8 mouse cellular contexts compared by ENCODE assay signal in the genomic region with DNA sequence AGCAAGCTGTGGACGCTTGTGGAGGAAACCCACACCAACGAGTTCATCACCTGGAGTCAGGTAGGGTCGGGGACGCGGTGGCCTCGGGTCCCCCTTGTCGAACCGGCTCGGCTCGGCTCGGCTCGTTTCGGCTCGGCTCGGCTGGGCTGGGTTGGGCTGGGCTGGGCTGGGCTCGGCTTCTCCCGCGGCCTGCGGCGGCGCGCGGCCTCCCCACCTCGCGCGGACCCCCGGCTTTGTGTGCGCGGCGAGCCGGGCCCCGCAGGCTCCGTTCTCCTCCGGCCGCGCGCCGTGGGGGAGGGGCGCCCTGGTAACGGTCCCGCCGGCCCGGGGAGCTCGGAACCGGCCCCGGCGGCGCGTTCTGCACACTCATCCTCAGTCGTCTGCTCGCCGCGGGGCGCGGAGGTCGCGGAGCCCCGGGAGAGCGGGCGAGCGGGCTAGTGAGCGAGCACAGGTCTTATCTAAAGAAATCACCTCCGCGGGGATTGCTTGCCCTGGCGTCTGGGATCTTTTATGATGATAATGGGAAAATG. TPM values are rescaled to one million over a fixed set of nuclear protein-coding genes. Genes with fewer than 3 reads are reported as not detected.
DNase-seq lines count a peak whose midpoint lies in the region; ATAC-seq and TF ChIP-seq lines count a peak whose summit lies in the region.

No protein-coding gene starts in this region.

- no peaks in the 10 kb centered on the region for H3K9me3 ChIP-seq in heart, embryonic 13.5 days
- no peaks in the 10 kb centered on the region for H3K9me3 ChIP-seq in E14TG2a.4 (ENCODE audit: low read length)
- H3K9me3 ChIP-seq in limb, embryonic 12.5 days: no peaks in the 10 kb centered on the region
- H3K9me3 ChIP-seq in midbrain, embryonic 11.5 days (ENCODE audit: control insufficient read depth, low read length): no peaks in the 10 kb centered on the region

- H3K36me3 ChIP-seq in heart, embryonic 13.5 days: no peaks in the 10 kb centered on the region
- H3K36me3 ChIP-seq in E14TG2a.4 (ENCODE audit: insufficient read depth, low read length): no peaks in the 10 kb centered on the region
- H3K36me3 ChIP-seq in limb, embryonic 12.5 days: peaks cover 2% of the 10 kb centered on the region; the same call in 1 of the 2 replicates
- H3K36me3 ChIP-seq in midbrain, embryonic 11.5 days (ENCODE audit: control insufficient read depth, insufficient read depth, low read length): 0 out of 2 replicates have a peak, but pooled peaks cover under 1% of the 10 kb centered on the region

- H3K27me3 ChIP-seq in heart, embryonic 13.5 days (replicated peaks): no peaks in the 10 kb centered on the region
- no peaks in the 10 kb centered on the region for H3K27me3 ChIP-seq in E14TG2a.4 (ENCODE audit: insufficient read depth, low read length)
- no peaks in the 10 kb centered on the region for H3K27me3 ChIP-seq in limb, embryonic 12.5 days
- H3K27me3 ChIP-seq in midbrain, embryonic 11.5 days (ENCODE audit: control insufficient read depth, insufficient read depth, low read length): no peaks in the 10 kb centered on the region

- peak; percentile 56 for ATAC-seq in heart, embryonic 13.5 days (ENCODE audit: extremely low read depth, insufficient number of reproducible peaks, low FRiP score, low TSS enrichment)
- peak; percentile 90 for ATAC-seq in limb, embryonic 12.5 days (ENCODE audit: insufficient number of reproducible peaks, insufficient read depth, low FRiP score, low TSS enrichment, low read depth)
- peak; percentile 69 for ATAC-seq in midbrain, embryonic 11.5 days (ENCODE audit: low FRiP score)

- H3K27ac ChIP-seq in heart, embryonic 13.5 days (replicated peaks): peak overlapping the region; percentile 96
- H3K27ac ChIP-seq in bone marrow macrophage, adult 2 months (ENCODE audit: insufficient read depth, low read depth, low read length): peak overlapping the region; percentile 56
- H3K27ac ChIP-seq in limb, embryonic 12.5 days: peak overlapping the region; percentile 99
- peak overlapping the region; percentile 99 for H3K27ac ChIP-seq in midbrain, embryonic 11.5 days (ENCODE audit: low read depth, low read length)

- no peak for DNase-seq in heart, postnatal 10 days
- DNase-seq in gastrocnemius, postnatal 14 days: peak; percentile 81
- no peak for DNase-seq in midbrain, embryonic 11.5 days (ENCODE audit: low spot score, missing footprints)
- no peak for DNase-seq in T-cell, adult 2 months (ENCODE audit: low spot score)

- peak overlapping the region; percentile 96 for H3K4me3 ChIP-seq in heart, embryonic 13.5 days
- H3K4me3 ChIP-seq in E14TG2a.4 (replicated peaks; ENCODE audit: low read length): peak overlapping the region; percentile 93
- H3K4me3 ChIP-seq in bone marrow macrophage, adult 2 months (ENCODE audit: insufficient read depth, low read length): peak overlapping the region; percentile 86
- peak overlapping the region; percentile 89 for H3K4me3 ChIP-seq in limb, embryonic 12.5 days (replicated peaks)
- peak overlapping the region; percentile 93 for H3K4me3 ChIP-seq in midbrain, embryonic 11.5 days (ENCODE audit: low read depth, low read length)

- H3K4me1 ChIP-seq in heart, embryonic 13.5 days: peaks cover 33% of the 10 kb centered on the region
- peaks cover 54% of the 10 kb centered on the region for H3K4me1 ChIP-seq in E14TG2a.4 (replicated peaks; ENCODE audit: low read depth, low read length)
- peaks cover 9% of the 10 kb centered on the region for H3K4me1 ChIP-seq in bone marrow macrophage, adult 2 months (ENCODE audit: control insufficient read depth, insufficient read depth, low read length)
- peaks cover 11% of the 10 kb centered on the region; the same call in 1 of the 2 replicates for H3K4me1 ChIP-seq in limb, embryonic 12.5 days (replicated peaks)
- H3K4me1 ChIP-seq in midbrain, embryonic 11.5 days (ENCODE audit: control insufficient read depth, insufficient read depth, low read length): peaks cover 17% of the 10 kb centered on the region

- H3K4me2 ChIP-seq in heart, embryonic 13.5 days: peak overlapping the region; percentile 73
- peak overlapping the region; percentile 61 for H3K4me2 ChIP-seq in limb, embryonic 12.5 days
- H3K4me2 ChIP-seq in midbrain, embryonic 11.5 days: peak overlapping the region; percentile 71; the same call in 1 of the 2 replicates

- no peak for TF ChIP-seq CTCF in E14TG2a.4 (conservative IDR thresholded peaks at IDR 0.05; ENCODE audit: low read length)
- TF ChIP-seq CTCF in bone marrow macrophage, adult 2 months (IDR thresholded peaks at IDR 0.05; ENCODE audit: low read depth, low read length): no peak

- TF ChIP-seq POLR2A in bone marrow macrophage, adult 2 months (IDR thresholded peaks at IDR 0.05; ENCODE audit: borderline replicate concordance, low read depth, low read length): no peak

- intact Hi-C loops in heart, postnatal 10 days (cut with DNase I): loop anchor here (2.0 kb wide), 1 partner anchor 42 kb away; no protein-coding TSS in a partner anchor
- intact Hi-C loops in gastrocnemius, postnatal 14 days (cut with DNase I; ENCODE audit: low total_unique reads): no loop called here

- H3K9ac ChIP-seq in heart, embryonic 13.5 days: peak overlapping the region; percentile 98
- peak overlapping the region; percentile 97 for H3K9ac ChIP-seq in limb, embryonic 12.5 days (replicated peaks)
- peak overlapping the region; percentile 98 for H3K9ac ChIP-seq in midbrain, embryonic 11.5 days (ENCODE audit: low read length)

- under 1% methylated on average over 62 of the region's 65 CpGs for WGBS in heart, embryonic 13.5 days
- WGBS in limb, embryonic 12.5 days: under 1% methylated on average over 65 of the region's 65 CpGs
- under 1% methylated on average over 61 of the region's 65 CpGs for WGBS in midbrain, embryonic 11.5 days

RNA-seq across cellular contexts. Expression of gene Hsf2, which starts 0.4 kb away (rescaled TPM):
- 23.8 and 26.8 TPM in 2 replicates for polyA plus RNA-seq in heart, embryonic 13.5 days (2015; fragmentation: Nextera tagmentation; extraction: Ambion mirVana)
- total RNA-seq in heart, postnatal 10 days (2021): 10 to 100 TPM; 20.8 to 21.1 TPM
- polyA plus RNA-seq in bone marrow macrophage, adult 2 months (2012; ENCODE audit: insufficient read depth, insufficient read length, missing spikeins): 22.4 and 25.5 TPM in 2 replicates
- 10 to 100 TPM; 26.9 to 32.5 TPM for total RNA-seq in gastrocnemius, postnatal 14 days (2021)
- polyA plus RNA-seq in limb, embryonic 12.5 days (2016; fragmentation: Nextera tagmentation; extraction: Ambion mirVana): 47.2 and 51.2 TPM in 2 replicates
- 83.3 and 86.8 TPM in 2 replicates for polyA plus RNA-seq in midbrain, embryonic 11.5 days (2014; fragmentation: Nextera tagmentation; extraction: Ambion mirVana)

RNA-seq across cellular contexts. Expression of gene Serinc1, which starts 45.7 kb away (rescaled TPM):
- polyA plus RNA-seq in heart, embryonic 13.5 days (2015; fragmentation: Nextera tagmentation; extraction: Ambion mirVana): 144 and 158 TPM in 2 replicates
- total RNA-seq in heart, postnatal 10 days (2021): 100 to 1,000 TPM; 255 to 258 TPM
- 187 and 188 TPM in 2 replicates for polyA plus RNA-seq in bone marrow macrophage, adult 2 months (2012; ENCODE audit: insufficient read depth, insufficient read length, missing spikeins)
- 100 to 1,000 TPM; 155 to 159 TPM for total RNA-seq in gastrocnemius, postnatal 14 days (2021)
- 153 and 168 TPM in 2 replicates for polyA plus RNA-seq in limb, embryonic 12.5 days (2016; fragmentation: Nextera tagmentation; extraction: Ambion mirVana)
- 243 and 274 TPM in 2 replicates for polyA plus RNA-seq in midbrain, embryonic 11.5 days (2014; fragmentation: Nextera tagmentation; extraction: Ambion mirVana)
